Mouse (Mus musculus) ES-E14 (cell line): ENCODE results near the gene Cnot3.

Experiments used
- ZC3H11A ChIP-seq: IDR thresholded peaks from 2 replicates; pipeline ENCODE4 v1.6.1; 2012; ENCODE audit warnings: low read depth, mild to moderate bottlenecking, inconsistent platforms, low read length, borderline replicate concordance
- ZNF384 ChIP-seq: IDR thresholded peaks from 2 replicates; pipeline ENCODE4 v1.6.1; 2012; ENCODE audit warnings: low read depth, low read length, inconsistent platforms

GRCm38 (mm10) chr7:3694076-3694948, 49.2 kb downstream of the Cnot3 start:
- TF ChIP-seq ZNF384 (no peak), ZC3H11A (no peak)
